Mouse (Mus musculus): ENCODE measurements around the gene Gk5.
A peak's percentile ranks its signal among the peaks of the same experiment; 100 is the strongest.
"Not testable (repeated sequence)": the region's sequence is repeated elsewhere in the genome, so short reads cannot be mapped to it uniquely, and the experiment has no call there.

The Gk5 gene

GRCm38 (mm10) chr9:96144883-96145282, 25.7 kb downstream of the Gk5 start:
- no peak for DNase-seq (ENCODE audit: low spot score)

- DNase-seq (ENCODE audit: low spot score): no peak
Measured at GRCm38 (mm10) chr9:96152801-96153200, 33.6 kb downstream of the Gk5 start.

GRCm38 (mm10) chr9:96158431-96158830, 39.3 kb downstream of the Gk5 start:
- no peak for DNase-seq (ENCODE audit: low spot score)

- no peak for DNase-seq (ENCODE audit: low spot score)
Measured at GRCm38 (mm10) chr9:96159047-96159446, 39.9 kb downstream of the Gk5 start.

GRCm38 (mm10) chr9:96160767-96161166, 41.6 kb downstream of the Gk5 start:
- DNase-seq (ENCODE audit: low spot score): no peak

GRCm38 (mm10) chr9:96162421-96162820, 43.3 kb downstream of the Gk5 start:
- DNase-seq (ENCODE audit: low spot score): no peak

GRCm38 (mm10) chr9:96163443-96163842, 44.3 kb downstream of the Gk5 start:
- no peak for DNase-seq (ENCODE audit: low spot score)

- not testable (repeated sequence) for DNase-seq (ENCODE audit: low spot score)
Measured at GRCm38 (mm10) chr9:96163983-96164382, 44.8 kb downstream of the Gk5 start.

GRCm38 (mm10) chr9:96167168-96167585, 48.0 kb downstream of the Gk5 start:
- peak; percentile 22 for DNase-seq (ENCODE audit: low spot score)

GRCm38 (mm10) chr9:96170600-96170999, 51.4 kb downstream of the Gk5 start:
- no peak for DNase-seq (ENCODE audit: low spot score)

GRCm38 (mm10) chr9:96184909-96185308, 65.7 kb downstream of the Gk5 start:
- no peak for DNase-seq (ENCODE audit: low spot score)

- DNase-seq (ENCODE audit: low spot score): no peak
Measured at GRCm38 (mm10) chr9:96186701-96187100, 67.5 kb downstream of the Gk5 start.

GRCm38 (mm10) chr9:96195885-96196622, 76.9 kb downstream of the Gk5 start, which contains the start of gene Tfdp2:
Tfdp2 (plus strand) TSS chr9:96196275.
- peak; percentile 94 for DNase-seq (ENCODE audit: low spot score)

GRCm38 (mm10) chr9:96196636-96197181, 77.5 kb downstream of the Gk5 start:
- DNase-seq (ENCODE audit: low spot score): peak; percentile 59

GRCm38 (mm10) chr9:96197806-96198205, 78.6 kb downstream of the Gk5 start:
- DNase-seq (ENCODE audit: low spot score): no peak

- no peak for DNase-seq (ENCODE audit: low spot score)
Measured at GRCm38 (mm10) chr9:96203663-96204062, 84.5 kb downstream of the Gk5 start.

GRCm38 (mm10) chr9:96207428-96207827, 88.3 kb downstream of the Gk5 start:
- no peak for DNase-seq (ENCODE audit: low spot score)

GRCm38 (mm10) chr9:96213036-96213645, 94.0 kb downstream of the Gk5 start:
- DNase-seq (ENCODE audit: low spot score): no peak

GRCm38 (mm10) chr9:96214171-96214570, 95.0 kb downstream of the Gk5 start:
- no peak for DNase-seq (ENCODE audit: low spot score)

- no peak for DNase-seq (ENCODE audit: low spot score)
Measured at GRCm38 (mm10) chr9:96217299-96217698, 98.1 kb downstream of the Gk5 start.

GRCm38 (mm10) chr9:96217799-96218198, 98.6 kb downstream of the Gk5 start:
- no peak for DNase-seq (ENCODE audit: low spot score)

GRCm38 (mm10) chr9:96219114-96219669, 100.0 kb downstream of the Gk5 start:
- no peak for DNase-seq (ENCODE audit: low spot score)

GRCm38 (mm10) chr9:96220419-96220818, 101.3 kb downstream of the Gk5 start:
- DNase-seq (ENCODE audit: low spot score): no peak

Measured in MN1 (cell line).